Mouse (Mus musculus): ENCODE measurements around the gene Pacsin2. TPM values are rescaled to one million over a fixed set of nuclear protein-coding genes. Genes with fewer than 3 reads are reported as not detected.
"Not testable (repeated sequence)": the region's sequence is repeated elsewhere in the genome, so short reads cannot be mapped to it uniquely, and the experiment has no call there.

Pacsin2 gene
- total and polyA plus RNA-seq, 3 experiments = 48.4 to 85.5 (median 53.7) TPM

GRCm38 (mm10) chr15:83510805-83511405, 46.5 kb upstream of the Pacsin2 start, which contains the start of gene Ttll1 (continued):
- TF ChIP-seq MAFK (IDR thresholded peaks at IDR 0.05; ENCODE audit: insufficient replicate concordance, low read length) (no peak), JUND (conservative IDR thresholded peaks at IDR 0.05; ENCODE audit: low read depth, low read length) (no peak), MAZ (IDR thresholded peaks at IDR 0.05; ENCODE audit: low read depth, low read length) (no peak), POLR2AphosphoS2 (IDR thresholded peaks at IDR 0.05; ENCODE audit: low read depth, low read length) (no peak), MEF2A (IDR thresholded peaks at IDR 0.05; ENCODE audit: borderline replicate concordance, low read depth, low read length) (no peak), UBTF (IDR thresholded peaks at IDR 0.05; ENCODE audit: low read depth, low read length) (no peak), E2F4 (IDR thresholded peaks at IDR 0.05; ENCODE audit: insufficient replicate concordance, low read depth, low read length) (no peak), CTCF (conservative IDR thresholded peaks at IDR 0.05 in 1 of 2, IDR thresholded peaks at IDR 0.05 in 1 of 2; ENCODE audit: low read depth in 2 of 2, low read length in 2 of 2) (no peak), ZKSCAN1 (IDR thresholded peaks at IDR 0.05; ENCODE audit: borderline replicate concordance, low read depth, low read length) (no peak), TBP (conservative IDR thresholded peaks at IDR 0.05; ENCODE audit: low read depth, low read length) (0 out of 2 replicates have a peak, but pooled peaks have one; percentile 25)

DNA sequence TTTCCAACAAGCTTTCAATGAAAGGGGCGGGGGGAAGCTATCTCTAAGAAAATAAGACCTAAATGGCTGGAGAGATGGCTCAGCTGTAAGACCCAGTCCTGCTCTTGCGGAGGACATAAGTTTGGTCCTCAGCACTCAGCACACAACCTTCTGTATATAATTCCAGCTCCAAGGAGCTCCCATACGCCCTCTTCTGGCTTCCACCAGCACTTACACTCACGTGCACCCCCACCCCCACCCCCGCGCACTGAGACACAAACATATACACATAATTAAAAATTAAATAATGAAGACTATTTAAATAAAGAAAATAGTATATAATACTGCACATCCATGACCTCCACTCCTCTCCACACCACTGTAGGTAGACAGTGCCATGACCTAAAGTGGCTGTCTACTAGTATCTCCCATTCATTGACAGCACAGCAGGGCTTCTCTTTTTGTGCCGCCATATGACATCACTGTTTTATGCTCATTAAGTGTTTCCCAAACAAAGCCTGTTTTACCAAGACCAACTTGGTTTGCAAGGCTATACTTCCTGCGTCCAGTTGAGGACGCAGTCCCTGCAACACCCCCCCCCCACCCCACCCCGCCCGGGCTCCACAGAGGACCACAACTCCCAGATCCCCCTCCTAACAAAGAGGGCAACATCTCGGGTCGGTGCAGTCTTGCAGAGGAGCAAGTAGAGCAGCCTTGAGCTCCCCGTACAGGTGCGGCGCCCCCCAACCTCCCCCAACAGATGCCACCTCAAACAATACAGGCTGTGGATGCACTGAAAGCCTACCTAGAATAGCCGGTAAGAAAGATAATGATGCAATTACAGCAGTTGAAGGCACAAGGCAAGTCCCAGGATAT, 45.8 kb upstream of the Pacsin2 start:
- Histone ChIP-seq H3K27me3 (replicated peaks) (peaks cover 24% of the 10 kb centered on the region), H3K4me1 (ENCODE audit: control insufficient read depth in 1 of 2, insufficient read depth in 2 of 2) (peaks cover 0 to 5% of the 10 kb centered on the region in 2 experiments; a peak in 2 of 4 replicates), H3K4me2 (ENCODE audit: insufficient read depth, low read depth, poor library complexity, severe bottlenecking) (peak overlapping the region; percentile 82), H3K27ac (ENCODE audit: insufficient read depth, low read depth) (no peak overlapping the region), H3K79me2 (replicated peaks; ENCODE audit: control insufficient read depth, extremely low read depth, insufficient read depth, poor library complexity, severe bottlenecking) (no peaks in the 10 kb centered on the region), H3K9me3 (replicated peaks; ENCODE audit: low read length) (no peaks in the 10 kb centered on the region), H3K9ac (ENCODE audit: insufficient read depth, low read depth) (peak overlapping the region; percentile 39; the same call in 1 of the 2 replicates), H3K4me3 (replicated peaks in 1 of 3; ENCODE audit: low read depth in 2 of 3, low read length in 2 of 3, poor library complexity in 1 of 3) (peak overlapping the region; percentile 56 to 76 (median 71)), H3K36me3 (replicated peaks in 1 of 2; ENCODE audit: control insufficient read depth in 1 of 2, insufficient read depth in 1 of 2, low read length in 1 of 2) (peaks cover 0 to 5% of the 10 kb centered on the region in 2 experiments)
- no peak for DNase-seq (ENCODE audit: extremely low read depth)
- TF ChIP-seq CTCF (conservative IDR thresholded peaks at IDR 0.05 in 1 of 2, IDR thresholded peaks at IDR 0.05 in 1 of 2; ENCODE audit: low read depth in 2 of 2, low read length in 2 of 2) (0 out of 4 replicates have a peak, but pooled peaks of 1 of the 2 experiments have one; percentile 12), NELFE (IDR thresholded peaks at IDR 0.05; ENCODE audit: low read depth, low read length) (no peak)
- in situ Hi-C loops (cut with MboI; ENCODE audit: low pct_ligation_motif_present, low pct_unique_long_range_greater_than_20kb, low sequenced_read_pairs) = loop anchor here (25.0 kb wide), 1 partner anchor 298 kb away; no protein-coding TSS in a partner anchor
- dilution Hi-C loops (cut with MboI; ENCODE audit: extremely low pct_ligation_motif_present, extremely low pct_unique_long_range_greater_than_20kb, low sequenced_read_pairs) = no loop called here

DNA sequence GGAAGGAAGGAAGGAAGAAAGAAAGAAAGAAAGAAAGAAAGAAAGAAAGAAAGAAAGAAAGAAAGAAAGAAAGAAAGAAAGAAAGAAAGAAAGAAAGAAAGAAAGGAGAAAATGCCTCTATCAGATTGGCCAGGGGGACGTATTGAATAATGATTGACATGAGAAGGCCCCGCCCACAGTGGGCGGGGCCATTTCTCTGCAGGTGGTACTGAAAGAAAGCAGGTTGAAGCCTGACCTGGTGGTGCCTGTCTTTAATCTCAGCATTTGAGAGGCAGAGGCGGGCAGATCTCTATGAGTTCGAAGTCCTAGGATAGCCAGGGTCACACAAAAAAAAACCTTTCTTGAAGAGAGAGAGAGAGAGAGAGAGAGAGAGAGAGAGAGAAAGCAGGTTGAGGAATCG, 37.1 kb upstream of the Pacsin2 start:
- H3K9me3 ChIP-seq (replicated peaks; ENCODE audit: low read length); dilution Hi-C loops (cut with MboI; ENCODE audit: extremely low pct_ligation_motif_present, extremely low pct_unique_long_range_greater_than_20kb, low sequenced_read_pairs); H3K4me3 ChIP-seq (replicated peaks in 1 of 3; ENCODE audit: low read depth in 2 of 3, low read length in 2 of 3, poor library complexity in 1 of 3); H3K4me2 ChIP-seq (ENCODE audit: insufficient read depth, low read depth, poor library complexity, severe bottlenecking); H3K9ac ChIP-seq (ENCODE audit: insufficient read depth, low read depth); H3K79me2 ChIP-seq (replicated peaks; ENCODE audit: control insufficient read depth, extremely low read depth, insufficient read depth, poor library complexity, severe bottlenecking); H3K27me3 ChIP-seq (replicated peaks); H3K4me1 ChIP-seq (ENCODE audit: control insufficient read depth in 1 of 2, insufficient read depth in 2 of 2); H3K27ac ChIP-seq (ENCODE audit: insufficient read depth, low read depth): not testable (repeated sequence)
- DNase-seq (ENCODE audit: extremely low read depth) = peak; percentile 29
- in situ Hi-C loops (cut with MboI; ENCODE audit: low pct_ligation_motif_present, low pct_unique_long_range_greater_than_20kb, low sequenced_read_pairs) = loop anchor here (25.0 kb wide), 1 partner anchor 289 kb away; no protein-coding TSS in a partner anchor
- peaks cover 7 to 52% of the 10 kb centered on the region in 2 experiments for H3K36me3 ChIP-seq (replicated peaks in 1 of 2; ENCODE audit: control insufficient read depth in 1 of 2, insufficient read depth in 1 of 2, low read length in 1 of 2)

All from CH12.LX (cell line).